Mouse (Mus musculus): ENCODE data around the gene Dscam.
A peak's percentile ranks its signal among the peaks of the same experiment; 100 is the strongest.

DNA sequence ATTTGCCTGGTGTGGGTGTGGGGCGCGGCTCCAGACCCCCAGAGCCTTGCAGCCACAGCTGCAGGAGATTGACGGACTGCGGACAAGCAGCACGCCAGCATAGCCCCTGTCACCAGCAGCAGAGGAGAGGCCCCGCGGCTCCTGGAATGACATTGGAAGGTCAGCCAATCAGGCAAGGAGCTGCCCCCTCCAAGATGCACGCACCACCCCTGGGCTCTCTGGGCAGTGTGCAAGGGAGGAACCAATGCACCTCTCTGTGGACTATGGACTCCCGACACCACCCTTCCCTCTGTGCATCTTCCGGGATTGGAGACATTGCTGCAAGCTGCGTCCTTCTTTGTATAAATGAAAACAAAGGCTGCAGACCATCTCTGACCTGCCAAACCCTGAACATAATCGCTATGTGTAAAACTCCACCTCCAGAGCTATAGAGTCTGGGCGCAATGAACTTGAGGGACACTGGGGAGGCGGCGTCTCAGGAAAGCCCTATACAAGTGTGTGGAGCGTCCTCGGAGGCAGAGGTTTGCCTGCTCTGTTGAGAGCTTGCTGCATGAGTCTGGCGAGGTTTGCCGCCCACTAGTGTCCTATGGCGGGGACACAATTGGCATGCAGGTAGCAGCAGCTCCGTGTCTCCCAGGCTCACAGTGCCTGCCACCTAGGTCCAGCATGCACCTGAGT lies 5.0 kb downstream of the Dscam start:
- TF ChIP-seq CTCF (IDR thresholded peaks at IDR 0.05; ENCODE audit: low read depth, low read length) (0 out of 2 replicates have a peak, but pooled peaks have one; percentile 15), POLR2A (IDR thresholded peaks at IDR 0.05; ENCODE audit: borderline replicate concordance, low read depth, low read length) (no peak)
